Mouse (Mus musculus) Patski (cell line): Measurements from ENCODE around the gene Gm44579. TPM values are rescaled to one million over a fixed set of nuclear protein-coding genes. Genes with fewer than 3 reads are reported as not detected.
A peak's percentile ranks its signal among the peaks of the same experiment; 100 is the strongest.

Experiments used
- ATAC-seq: fragments of 100-300 bp; one replicate; pipeline ENCODE4 v1.8.0; 2021
- CTCF ChIA-PET: fragments of 350-600 bp; sonication (Branson Sonifier 250); formaldehyde crosslinking; loops from one replicate; lab custom pipeline; 2022; ENCODE audit warnings: inconsistent platforms; lab: Charles Lee
- POLR2A ChIA-PET: fragments of 350-600 bp; sonication (Branson Sonifier 250); formaldehyde crosslinking; loops from one replicate; lab custom pipeline; 2022; ENCODE audit warnings: antibody characterized with exemption, inconsistent platforms; lab: Charles Lee
- DNase-seq: peaks from one replicate; pipeline ENCODE4 v3.0.0-alpha.2; 2011; ENCODE audit warnings: low read depth, low spot score
- H3K27me3 ChIP-seq: fragments of 371-371 bp; one replicate; pipeline ENCODE4 v1.5.1; 2021
- CTCF ChIP-seq: fragments of 100-300 bp; IDR thresholded peaks from one replicate; pipeline ENCODE4 v1.5.1; 2021
- in situ Hi-C: fragments of 300-500 bp; cut with MboI; formaldehyde crosslinking; loops from 3 replicates; pipeline ENCODE4 v1.11.1; 2018; ENCODE audit warnings: low pct_unique_long_range_greater_than_20kb, mixed read lengths
- polyA plus RNA-seq: library from polyadenylated mRNA; unstranded; gene quantifications from one replicate; pipeline ENCODE4 v1.2.3, GENCODE M21; 2021

The Gm44579 gene
- polyA plus RNA-seq, 1 experiment from 2014 or later = not detected

GRCm38 (mm10) chr15:98209676-98210075, 11.1 kb downstream of the Gm44579 start:
- no peak for TF ChIP-seq CTCF
- peak; percentile 87 for ATAC-seq
- no peaks in the 10 kb centered on the region for H3K27me3 ChIP-seq
- ChIA-PET POLR2A (no interaction called here), CTCF (interaction anchor here (1.1 to 1.3 kb wide), 2 partner anchors 9 to 29 kb away, joined by 3 to 4 read pairs; no protein-coding TSS in a partner anchor)
- peak; percentile 31 for DNase-seq
- in situ Hi-C loops = no loop called here

- TF ChIP-seq CTCF = no peak
- ATAC-seq = no peak
- DNase-seq = no peak
- POLR2A ChIA-PET = no interaction called here
- peaks cover 24% of the 10 kb centered on the region for H3K27me3 ChIP-seq
- in situ Hi-C loops = no loop called here
- CTCF ChIA-PET = no interaction called here
These were observed 25.3 kb downstream of the Gm44579 start, which contains the start of gene Olfr288 for GRCm38 (mm10) chr15:98195442-98195841. TSS of gene Olfr288 (minus strand) at chr15:98195542.

- in situ Hi-C loops = loop anchor here (5.0 kb wide), 1 partner anchor 208 kb away; no protein-coding TSS in a partner anchor
- POLR2A ChIA-PET = no interaction called here
- DNase-seq (no peak), ATAC-seq (no peak)
- CTCF ChIA-PET = no interaction called here
- H3K27me3 ChIP-seq = peaks cover 4% of the 10 kb centered on the region
- TF ChIP-seq CTCF = no peak
These were observed 36.3 kb downstream of the Gm44579 start for GRCm38 (mm10) chr15:98184456-98184855.

GRCm38 (mm10) chr15:98181856-98182570, 38.8 kb downstream of the Gm44579 start:
- CTCF ChIA-PET = interaction anchor here (0.8 to 1.4 kb wide), 7 partner anchors 18 to 208 kb away, joined by 3 to 4 read pairs (median 3); partner anchors contain the start of gene Olfr285
- no peak for ATAC-seq
- in situ Hi-C loops = loop anchor here (5.0 kb wide), 1 partner anchor 210 kb away; no protein-coding TSS in a partner anchor

GRCm38 (mm10) chr15:98181132-98181711, 39.6 kb downstream of the Gm44579 start:
- peaks cover 4% of the 10 kb centered on the region for H3K27me3 ChIP-seq
- ChIA-PET POLR2A (no interaction called here), CTCF (interaction anchor here (0.8 to 1.4 kb wide), 8 partner anchors 19 to 209 kb away, joined by 3 to 4 read pairs (median 3); partner anchors contain the start of gene Olfr285)
- TF ChIP-seq CTCF = peak; percentile 98
- in situ Hi-C loops = loop anchor here (5.0 kb wide), 1 partner anchor 211 kb away; no protein-coding TSS in a partner anchor
- ATAC-seq = peak; percentile 100
- DNase-seq = peak; percentile 71

More at GRCm38 (mm10) chr15:98181856-98182570, 38.8 kb downstream of the Gm44579 start:
- TF ChIP-seq CTCF = no peak
- POLR2A ChIA-PET = no interaction called here
- H3K27me3 ChIP-seq = peaks cover 4% of the 10 kb centered on the region
- DNase-seq = no peak

- ATAC-seq (no peak), DNase-seq (no peak)
- CTCF ChIA-PET = interaction anchor here (0.8 to 1.4 kb wide), 5 partner anchors 19 to 209 kb away, joined by 3 to 4 read pairs (median 4); no protein-coding TSS in a partner anchor
- H3K27me3 ChIP-seq = peaks cover 4% of the 10 kb centered on the region
- in situ Hi-C loops = loop anchor here (5.0 kb wide), 1 partner anchor 212 kb away; no protein-coding TSS in a partner anchor
- TF ChIP-seq CTCF = no peak
- POLR2A ChIA-PET = no interaction called here
These were observed 40.1 kb downstream of the Gm44579 start for GRCm38 (mm10) chr15:98180567-98181131.

GRCm38 (mm10) chr15:98177320-98177719, 43.5 kb downstream of the Gm44579 start:
- ChIA-PET POLR2A (no interaction called here), CTCF (interaction anchor here (0.8 to 0.9 kb wide), 2 partner anchors 21 to 100 kb away, joined by 3 read pairs; no protein-coding TSS in a partner anchor)
- no peaks in the 10 kb centered on the region for H3K27me3 ChIP-seq
- ATAC-seq (no peak), DNase-seq (no peak)
- in situ Hi-C loops = no loop called here
- no peak for TF ChIP-seq CTCF

GRCm38 (mm10) chr15:98173821-98174220, 47.0 kb downstream of the Gm44579 start:
- in situ Hi-C loops = loop anchor here (25.0 kb wide), 1 partner anchor 312 kb away; no protein-coding TSS in a partner anchor
- ATAC-seq (no peak), DNase-seq (peak; percentile 19)
- H3K27me3 ChIP-seq = no peaks in the 10 kb centered on the region
- ChIA-PET POLR2A (interaction anchor here (0.8 to 0.9 kb wide), 2 partner anchors 29 to 82 kb away, joined by 3 read pairs; partner anchors contain the start of gene Pfkm), CTCF (interaction anchor here (0.6 to 1.2 kb wide), 8 partner anchors 12 to 123 kb away, joined by 3 to 6 read pairs (median 3); partner anchors contain the start of gene Pfkm)
- TF ChIP-seq CTCF = no peak

- H3K27me3 ChIP-seq = no peaks in the 10 kb centered on the region
- ChIA-PET POLR2A (no interaction called here), CTCF (no interaction called here)
These were observed 48.7 kb downstream of the Gm44579 start for GRCm38 (mm10) chr15:98172113-98172512.

GRCm38 (mm10) chr15:98170917-98171316, 49.9 kb downstream of the Gm44579 start:
- H3K27me3 ChIP-seq = no peaks in the 10 kb centered on the region
- no peak for TF ChIP-seq CTCF
- ChIA-PET CTCF (no interaction called here), POLR2A (no interaction called here)
- in situ Hi-C loops = loop anchor here (25.0 kb wide), 1 partner anchor 309 kb away; no protein-coding TSS in a partner anchor
- ATAC-seq = no peak
- no peak for DNase-seq

More at GRCm38 (mm10) chr15:98172113-98172512, 48.7 kb downstream of the Gm44579 start:
- TF ChIP-seq CTCF = no peak
- DNase-seq (no peak), ATAC-seq (no peak)
- in situ Hi-C loops = loop anchor here (25.0 kb wide), 1 partner anchor 310 kb away; no protein-coding TSS in a partner anchor
